Mouse (Mus musculus) adrenal gland, adult (tissue): ENCODE data around the gene Olfr1288.

Experiments
- DNase-seq, 2 experiments: peaks; one replicate each; pipeline ENCODE4 v3.0.0; 2022 to 2023; ENCODE audit warnings: low spot score in 1 of 2; ENCODE audit not compliant: inconsistent age in 2 of 2

Gene Olfr1288

GRCm38 (mm10) chr2:111473801-111474200 is at the start of gene Olfr1288:
Gene Olfr1288 (plus strand): TSS chr2:111474101.
- DNase-seq = no peak

DNA sequence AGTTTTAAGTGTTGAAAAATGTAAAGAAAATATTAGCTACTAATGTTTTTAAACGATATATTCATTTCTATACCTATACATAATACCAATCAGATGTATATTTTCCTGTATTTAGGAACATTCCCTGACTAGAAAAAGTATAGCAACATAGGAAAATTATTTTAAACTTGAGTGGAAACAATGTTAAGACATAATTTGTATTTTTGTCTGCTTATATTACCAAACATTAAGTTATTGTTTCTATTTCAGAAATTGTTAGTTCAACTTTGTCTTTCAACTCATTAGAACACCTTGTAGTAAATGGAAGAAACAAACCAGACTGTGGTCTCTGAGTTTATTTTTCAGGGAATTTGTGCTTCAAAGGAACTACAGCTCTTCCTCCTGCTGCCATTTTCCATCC is 25.1 kb upstream of the Olfr1288 start, which contains the start of gene Olfr1287:
Gene Olfr1287, plus strand, starts transcription at position 301 of the 400 bp plus-strand sequence.
- DNase-seq = no peak

GRCm38 (mm10) chr2:111480519-111480918 is 6.6 kb downstream of the Olfr1288 start, which contains the start of gene Olfr1289:
Gene Olfr1289 (plus strand): TSS chr2:111480819.
- no peak for DNase-seq

GRCm38 (mm10) chr2:111493729-111494128 is 19.8 kb downstream of the Olfr1288 start, which contains the start of gene Olfr1290:
Gene Olfr1290 (minus strand): TSS chr2:111493829.
- DNase-seq = no peak

GRCm38 (mm10) chr2:111496880-111497279 is 23.0 kb downstream of the Olfr1288 start, which contains the start of gene Olfr1291-ps1:
Gene Olfr1291-ps1 (plus strand): TSS chr2:111497180.
- DNase-seq = no peak

- DNase-seq = no peak
These were observed 43.5 kb downstream of the Olfr1288 start for GRCm38 (mm10) chr2:111517451-111517850.

- no peak for DNase-seq
These were observed 51.0 kb downstream of the Olfr1288 start, which contains the start of gene Olfr1293-ps for GRCm38 (mm10) chr2:111524903-111525302. Gene Olfr1293-ps (plus strand): TSS chr2:111525203.
